Mouse (Mus musculus): ENCODE measurements around the gene Fam187b. TPM values are rescaled to one million over a fixed set of nuclear protein-coding genes. Genes with fewer than 3 reads are reported as not detected.

Gene Fam187b
- polyA plus RNA-seq, 1 experiment from 2014 or later: 0.42 TPM

Other genes starting within 250 kb of the Fam187b start
- gene Tmem147, start 244.2 kb upstream of the Fam187b start, polyA plus RNA-seq (2015; fragmentation: Nextera tagmentation; extraction: Ambion mirVana): 202 and 214 TPM in 2 replicates
- 0.68 and 1.1 TPM in 2 replicates for gene Gapdhs, start 230.1 kb upstream of the Fam187b start, polyA plus RNA-seq (2015; fragmentation: Nextera tagmentation; extraction: Ambion mirVana)
- 2.2 and 2.3 TPM in 2 replicates for gene Sbsn, start 222.3 kb upstream of the Fam187b start, polyA plus RNA-seq (2015; fragmentation: Nextera tagmentation; extraction: Ambion mirVana)
- 1.1 and 2.2 TPM in 2 replicates for gene Dmkn, start 210.0 kb upstream of the Fam187b start, polyA plus RNA-seq (2015; fragmentation: Nextera tagmentation; extraction: Ambion mirVana)
- 3.9 TPM in 1 of 2 replicates, not detected in the other for gene Krtdap, start 185.9 kb upstream of the Fam187b start, polyA plus RNA-seq (2015; fragmentation: Nextera tagmentation; extraction: Ambion mirVana)
- gene Ffar2, start 150.0 kb upstream of the Fam187b start, polyA plus RNA-seq (2015; fragmentation: Nextera tagmentation; extraction: Ambion mirVana): 0.14 TPM in 1 of 2 replicates, not detected in the other
- gene Ffar3, start 117.6 kb upstream of the Fam187b start, polyA plus RNA-seq (2015; fragmentation: Nextera tagmentation; extraction: Ambion mirVana): not detected in 2 replicates
- not detected in 2 replicates for gene Ffar1, start 112.2 kb upstream of the Fam187b start, polyA plus RNA-seq (2015; fragmentation: Nextera tagmentation; extraction: Ambion mirVana)
- gene Cd22, start 93.4 kb upstream of the Fam187b start, polyA plus RNA-seq (2015; fragmentation: Nextera tagmentation; extraction: Ambion mirVana): 0.25 TPM in 1 of 2 replicates, not detected in the other
- 1.0 and 1.8 TPM in 2 replicates for gene Mag, start 58.9 kb upstream of the Fam187b start, polyA plus RNA-seq (2015; fragmentation: Nextera tagmentation; extraction: Ambion mirVana)
- gene Hamp2, start 49.1 kb upstream of the Fam187b start, polyA plus RNA-seq (2015; fragmentation: Nextera tagmentation; extraction: Ambion mirVana): not detected in 2 replicates
- gene Hamp, start 29.8 kb upstream of the Fam187b start, polyA plus RNA-seq (2015; fragmentation: Nextera tagmentation; extraction: Ambion mirVana): not detected in 2 replicates
- gene Usf2, start 17.0 kb upstream of the Fam187b start, polyA plus RNA-seq (2015; fragmentation: Nextera tagmentation; extraction: Ambion mirVana): 30.0 and 32.3 TPM in 2 replicates
- 21.3 and 23.2 TPM in 2 replicates for gene Lsr, start 326 bp upstream of the Fam187b start, polyA plus RNA-seq (2015; fragmentation: Nextera tagmentation; extraction: Ambion mirVana)
- 21.7 and 23.4 TPM in 2 replicates for gene Fxyd5, start 68.7 kb downstream of the Fam187b start, polyA plus RNA-seq (2015; fragmentation: Nextera tagmentation; extraction: Ambion mirVana)
- 51.0 and 95.0 TPM in 2 replicates for gene Fxyd7, start 77.7 kb downstream of the Fam187b start, polyA plus RNA-seq (2015; fragmentation: Nextera tagmentation; extraction: Ambion mirVana)
- gene Fxyd1, start 83.4 kb downstream of the Fam187b start, polyA plus RNA-seq (2015; fragmentation: Nextera tagmentation; extraction: Ambion mirVana): 10.7 and 14.5 TPM in 2 replicates
- 0.20 and 0.24 TPM in 2 replicates for gene Lgi4, start 85.6 kb downstream of the Fam187b start, polyA plus RNA-seq (2015; fragmentation: Nextera tagmentation; extraction: Ambion mirVana)
- gene Fxyd3, start 102.9 kb downstream of the Fam187b start, polyA plus RNA-seq (2015; fragmentation: Nextera tagmentation; extraction: Ambion mirVana): 0.15 and 0.66 TPM in 2 replicates
- 0.88 TPM in 1 of 2 replicates, not detected in the other for gene Hpn, start 141.5 kb downstream of the Fam187b start, polyA plus RNA-seq (2015; fragmentation: Nextera tagmentation; extraction: Ambion mirVana)
- 4.1 and 5.3 TPM in 2 replicates for gene Scn1b, start 153.2 kb downstream of the Fam187b start, polyA plus RNA-seq (2015; fragmentation: Nextera tagmentation; extraction: Ambion mirVana)
- gene Gramd1a, start 182.1 kb downstream of the Fam187b start, polyA plus RNA-seq (2015; fragmentation: Nextera tagmentation; extraction: Ambion mirVana): 261 and 277 TPM in 2 replicates